Mouse (Mus musculus) ES-E14 (cell line): Measurements from ENCODE around the gene Gm7247.

Experiments
- CHD2 ChIP-seq: IDR thresholded peaks from 2 replicates; pipeline ENCODE4 v1.6.1; 2014; ENCODE audit warnings: mild to moderate bottlenecking, low read depth, low read length, inconsistent platforms
- ZNF384 ChIP-seq: IDR thresholded peaks from 2 replicates; pipeline ENCODE4 v1.6.1; 2012; ENCODE audit warnings: low read depth, low read length, inconsistent platforms

GRCm38 (mm10) chr14:51382805-51383204 lies 21.2 kb downstream of the Gm7247 start:
- no peak for TF ChIP-seq ZNF384
- TF ChIP-seq CHD2, result no peak
